Mouse (Mus musculus): ENCODE measurements around the gene Chst14.

- no peak for TF ChIP-seq POLR2A (IDR thresholded peaks at IDR 0.05; ENCODE audit: insufficient read depth, low read length)
- no peak for TF ChIP-seq EP300 (IDR thresholded peaks at IDR 0.05; ENCODE audit: insufficient read depth, low read depth, low read length)
Observed at GRCm38 (mm10) chr2:118881019-118881418, 45.3 kb upstream of the Chst14 start.

All from ES-Bruce4 (cell line).